Comparison of ENCODE assay signal across 9 mouse cellular contexts in the genomic region with DNA sequence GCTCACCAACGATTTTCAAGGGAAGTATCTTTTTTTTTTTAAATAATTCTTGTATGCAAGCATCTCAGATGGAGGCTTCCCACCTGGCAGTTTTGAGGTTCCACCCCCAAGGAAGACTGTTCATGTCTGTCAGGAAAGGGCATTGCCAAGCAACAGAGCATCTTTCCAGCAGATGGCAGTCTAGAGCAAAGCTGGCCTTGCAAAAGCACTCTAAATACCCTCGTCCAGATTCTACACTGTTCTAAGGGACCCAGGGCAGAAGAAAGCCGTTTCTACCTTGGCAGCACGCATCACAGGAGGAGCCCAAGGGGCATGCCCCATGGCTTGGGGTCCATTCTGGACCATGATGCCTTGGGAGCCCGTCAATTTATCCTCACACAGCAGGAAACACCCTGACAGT. TPM values are rescaled to one million over a fixed set of nuclear protein-coding genes. Genes with fewer than 3 reads are reported as not detected.
DNase-seq lines count a peak whose midpoint lies in the region; ATAC-seq lines count a peak whose summit lies in the region.
"Had no signal": no experiment of that assay in that cellular context is flagged by ENCODE, and none has a peak within 500 bp of the region (broad histone marks: within the 10 kb centered on the region; RNA-seq: fewer than 3 reads in every experiment).

No protein-coding gene starts in this region.

- WGBS in large intestine, adult 2 months, result 4% methylated on average over 5 of the region's 5 CpGs
- WGBS in lung, embryonic 16.5 days, result 8% methylated on average over 5 of the region's 5 CpGs

- H3K4me3 ChIP-seq in lung, embryonic 16.5 days (ENCODE audit: low read length), result no peak overlapping the region

- H3K9me3 ChIP-seq in lung, embryonic 16.5 days (ENCODE audit: control insufficient read depth, low read length), result no peaks in the 10 kb centered on the region

- no peaks in the 10 kb centered on the region for H3K36me3 ChIP-seq in lung, embryonic 16.5 days (ENCODE audit: control insufficient read depth, insufficient read depth, low read length)

- H3K4me1 ChIP-seq in lung, embryonic 16.5 days (replicated peaks; ENCODE audit: control insufficient read depth, insufficient read depth, low read length), result no peaks in the 10 kb centered on the region

- H3K27ac ChIP-seq in lung, embryonic 16.5 days (ENCODE audit: low read length), result no peak overlapping the region

- H3K27me3 ChIP-seq in lung, embryonic 16.5 days (ENCODE audit: control insufficient read depth, insufficient read depth, low read depth, low read length), result no peaks in the 10 kb centered on the region; the same call in 1 of the 2 replicates

- ATAC-seq in lung, embryonic 16.5 days (ENCODE audit: low read depth), result peak; percentile 32; the same call in 1 of the 2 replicates

- DNase-seq in urinary bladder, postnatal 25 days (ENCODE audit: low spot score), result peak; percentile 46
- no peak for DNase-seq in urinary bladder, adult 2 months (ENCODE audit: low spot score)
- DNase-seq in brain, embryonic 18.5 days (ENCODE audit: low read depth, low spot score), result peak; percentile 47
- peak; percentile 74 for DNase-seq in forelimb bud, embryonic 11.5 days (ENCODE audit: low read depth, low spot score)
- peak; percentile 13 for DNase-seq in large intestine, adult 2 months (ENCODE audit: low read depth, low spot score)
- peak; percentile 78 to 80 for DNase-seq in right cerebral cortex, adult 2 months (ENCODE audit: low spot score in 2 of 2)

- no peak overlapping the region for H3K4me2 ChIP-seq in lung, embryonic 16.5 days (ENCODE audit: low read depth, low read length)

- H3K9ac ChIP-seq in lung, embryonic 16.5 days (ENCODE audit: low read length), result no peak overlapping the region

RNA-seq across cellular contexts. Expression of a gene that starts 12.9 kb away (rescaled TPM):
- polyA plus RNA-seq in urinary bladder, adult 2 months (2012; rRNA removed), result not detected in 2 replicates
- polyA plus RNA-seq in large intestine, adult 2 months (2012; rRNA removed), result not detected in 2 replicates
- not detected in 2 replicates for polyA plus RNA-seq in lung, embryonic 16.5 days (2015; fragmentation: Nextera tagmentation; extraction: Ambion mirVana)
- polyA plus RNA-seq: heart, embryonic 16.5 days; stomach, embryonic 16.5 days had no signal
